Mouse (Mus musculus) liver, embryonic 15.5 days (tissue): ENCODE measurements around the gene Noct. TPM values are rescaled to one million over a fixed set of nuclear protein-coding genes. Genes with fewer than 3 reads are reported as not detected.
A peak's percentile ranks its signal among the peaks of the same experiment; 100 is the strongest.

ENCODE experiments used
- ATAC-seq: fragments of 200-750 bp; cut with Nextera tagmentation; 2 replicates; pipeline ENCODE4 v1.8.0; 2017; ENCODE audit warnings: moderate number of reproducible peaks, mild to moderate bottlenecking, moderate library complexity; ENCODE audit not compliant: insufficient read depth
- H3K27ac ChIP-seq: fragments of 300-500 bp; sonication (generic); replicated peaks from 2 replicates; pipeline ENCODE4 v1.5.1; 2015; ENCODE audit warnings: mild to moderate bottlenecking, inconsistent platforms
- H3K27me3 ChIP-seq: fragments of 300-500 bp; sonication (generic); 2 replicates; pipeline ENCODE4 v1.6.1; 2015; ENCODE audit warnings: mild to moderate bottlenecking, inconsistent platforms
- H3K36me3 ChIP-seq: fragments of 300-500 bp; sonication (generic); replicated peaks from 2 replicates; pipeline ENCODE4 v1.6.1; 2015; ENCODE audit warnings: moderate library complexity, mild to moderate bottlenecking, inconsistent platforms
- H3K4me1 ChIP-seq: fragments of 300-500 bp; sonication (generic); replicated peaks from 2 replicates; pipeline ENCODE4 v1.6.1; 2015; ENCODE audit warnings: inconsistent platforms
- H3K4me2 ChIP-seq: fragments of 300-500 bp; sonication (generic); 2 replicates; pipeline ENCODE4 v1.6.1; 2015; ENCODE audit warnings: moderate library complexity, mild to moderate bottlenecking, inconsistent platforms
- H3K4me3 ChIP-seq: fragments of 300-500 bp; sonication (generic); replicated peaks from 2 replicates; pipeline ENCODE4 v1.5.1; 2015; ENCODE audit warnings: mild to moderate bottlenecking, inconsistent platforms
- H3K9ac ChIP-seq: fragments of 300-500 bp; sonication (generic); 2 replicates; pipeline ENCODE4 v1.6.1; 2015; ENCODE audit warnings: moderate library complexity, mild to moderate bottlenecking, inconsistent platforms
- H3K9me3 ChIP-seq: fragments of 300-500 bp; sonication (generic); replicated peaks from 2 replicates; pipeline ENCODE4 v1.6.1; 2016; ENCODE audit warnings: inconsistent platforms
- WGBS: fragments of 180-500 bp; shearing (Covaris S2); methylation state at CpG from one replicate; pipeline ENCODE4 v1.1.7; 2015; ENCODE audit warnings: mixed read lengths; ENCODE audit not compliant: insufficient replicate concordance; 5-methylcytosine and 5-hydroxymethylcytosine counted together
- polyA plus RNA-seq: library from polyadenylated mRNA; unstranded; fragments of >200 nt; fragmentation: Nextera tagmentation; extraction: Ambion mirVana; gene quantifications from 2 replicates; pipeline ENCODE4 v1.2.1, GENCODE M21; 2015

The Noct gene
- polyA plus RNA-seq, 1 experiment from 2014 or later, result 22.0 TPM

GRCm38 (mm10) chr3:51230886-51231285, 6.6 kb downstream of the Noct start:
- Histone ChIP-seq H3K36me3 (peaks cover 37% of the 10 kb centered on the region), H3K27me3 (no peaks in the 10 kb centered on the region), H3K27ac (peak overlapping the region; percentile 99), H3K4me1 (peaks cover 97% of the 10 kb centered on the region), H3K4me2 (peak overlapping the region; percentile 92), H3K9me3 (no peaks in the 10 kb centered on the region), H3K4me3 (peak overlapping the region; percentile 35), H3K9ac (peak overlapping the region; percentile 49)
- WGBS, result 19% methylated on average over 5 of the region's 5 CpGs
- 0 out of 2 replicates have a peak, but pooled peaks have one; percentile 9 for ATAC-seq

- WGBS, result 17% methylated on average over 3 of the region's 3 CpGs
- H3K4me2 ChIP-seq, result peak overlapping the region; percentile 92
- H3K9ac ChIP-seq, result peak overlapping the region; percentile 49
- H3K9me3 ChIP-seq, result no peaks in the 10 kb centered on the region
- peak overlapping the region; percentile 35 for H3K4me3 ChIP-seq
- no peak for ATAC-seq
- peaks cover 94% of the 10 kb centered on the region for H3K4me1 ChIP-seq
- no peaks in the 10 kb centered on the region for H3K27me3 ChIP-seq
- H3K27ac ChIP-seq, result peak overlapping the region; percentile 99
- H3K36me3 ChIP-seq, result peaks cover 39% of the 10 kb centered on the region
Measured at GRCm38 (mm10) chr3:51231499-51231898, 7.3 kb downstream of the Noct start.

DNA sequence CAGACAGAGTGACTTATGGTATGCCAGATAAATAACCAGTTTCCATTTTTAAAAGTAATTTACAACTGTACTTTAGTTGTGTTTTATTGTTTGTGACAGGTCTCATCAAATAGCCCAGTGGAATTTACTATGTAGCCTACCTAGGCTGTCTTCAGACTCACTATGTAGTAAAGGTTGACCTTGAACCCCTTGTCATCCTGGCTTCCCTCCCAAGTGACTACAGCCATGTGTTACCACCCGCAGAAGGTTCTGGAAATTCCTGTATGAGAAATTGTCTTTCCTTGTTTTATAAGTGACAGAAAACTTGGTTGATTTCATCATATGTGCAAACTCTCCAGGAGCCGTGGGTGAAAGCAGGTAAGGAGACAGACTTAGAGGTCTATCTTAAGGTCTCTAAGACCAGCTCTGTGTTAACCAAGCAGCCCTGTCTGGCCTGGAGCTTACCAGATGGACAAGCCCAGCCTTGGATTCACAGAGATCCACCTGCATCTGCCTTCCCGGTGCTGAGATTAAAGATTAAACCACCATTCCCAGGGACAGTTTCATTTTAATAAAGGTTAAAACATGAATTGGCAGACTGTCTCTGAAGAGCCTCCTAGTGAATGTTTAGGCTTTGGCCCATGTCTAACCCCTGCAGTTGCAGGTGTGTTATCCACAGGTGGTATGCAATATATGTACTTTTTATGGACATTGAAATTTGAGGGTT, 8.1 kb downstream of the Noct start:
- peaks cover 40% of the 10 kb centered on the region for H3K36me3 ChIP-seq
- H3K27ac ChIP-seq, result peak overlapping the region; percentile 99
- H3K27me3 ChIP-seq, result no peaks in the 10 kb centered on the region
- peak overlapping the region; percentile 92 for H3K4me2 ChIP-seq
- 68% methylated on average over 3 of the region's 3 CpGs for WGBS
- no peaks in the 10 kb centered on the region for H3K9me3 ChIP-seq
- peaks cover 92% of the 10 kb centered on the region for H3K4me1 ChIP-seq
- no peak for ATAC-seq
- H3K9ac ChIP-seq, result peak overlapping the region; percentile 49
- H3K4me3 ChIP-seq, result no peak overlapping the region

DNA sequence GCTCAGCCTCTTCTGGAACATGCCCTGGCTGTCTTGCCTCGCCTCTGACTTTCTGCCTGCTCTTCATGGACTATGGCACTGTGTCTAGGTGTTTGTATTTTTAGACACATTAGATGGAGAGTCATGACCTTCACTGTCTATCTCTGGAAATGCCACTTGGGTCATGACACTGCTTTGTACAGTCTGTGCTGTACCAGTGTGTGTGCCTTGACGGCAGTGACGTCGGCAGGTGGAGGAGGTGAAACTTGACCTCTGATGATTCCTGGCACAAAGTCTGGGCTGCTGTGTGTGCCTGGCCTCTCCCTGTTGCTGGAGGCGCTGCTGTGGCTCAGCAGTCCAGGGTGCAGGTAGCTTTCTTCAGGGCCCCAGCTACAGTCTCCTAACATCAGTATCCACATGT, 9.2 kb downstream of the Noct start:
- peaks cover 43% of the 10 kb centered on the region for H3K36me3 ChIP-seq
- ATAC-seq, result no peak
- H3K27me3 ChIP-seq, result no peaks in the 10 kb centered on the region
- peak overlapping the region; percentile 99 for H3K27ac ChIP-seq
- no peak overlapping the region; the same call in 1 of the 2 replicates for H3K4me3 ChIP-seq
- no peaks in the 10 kb centered on the region for H3K9me3 ChIP-seq
- H3K4me1 ChIP-seq, result peaks cover 91% of the 10 kb centered on the region
- WGBS, result 68% methylated on average over 5 of the region's 5 CpGs
- peak overlapping the region; percentile 33 for H3K4me2 ChIP-seq
- H3K9ac ChIP-seq, result peak overlapping the region; percentile 19; the same call in 1 of the 2 replicates

DNA sequence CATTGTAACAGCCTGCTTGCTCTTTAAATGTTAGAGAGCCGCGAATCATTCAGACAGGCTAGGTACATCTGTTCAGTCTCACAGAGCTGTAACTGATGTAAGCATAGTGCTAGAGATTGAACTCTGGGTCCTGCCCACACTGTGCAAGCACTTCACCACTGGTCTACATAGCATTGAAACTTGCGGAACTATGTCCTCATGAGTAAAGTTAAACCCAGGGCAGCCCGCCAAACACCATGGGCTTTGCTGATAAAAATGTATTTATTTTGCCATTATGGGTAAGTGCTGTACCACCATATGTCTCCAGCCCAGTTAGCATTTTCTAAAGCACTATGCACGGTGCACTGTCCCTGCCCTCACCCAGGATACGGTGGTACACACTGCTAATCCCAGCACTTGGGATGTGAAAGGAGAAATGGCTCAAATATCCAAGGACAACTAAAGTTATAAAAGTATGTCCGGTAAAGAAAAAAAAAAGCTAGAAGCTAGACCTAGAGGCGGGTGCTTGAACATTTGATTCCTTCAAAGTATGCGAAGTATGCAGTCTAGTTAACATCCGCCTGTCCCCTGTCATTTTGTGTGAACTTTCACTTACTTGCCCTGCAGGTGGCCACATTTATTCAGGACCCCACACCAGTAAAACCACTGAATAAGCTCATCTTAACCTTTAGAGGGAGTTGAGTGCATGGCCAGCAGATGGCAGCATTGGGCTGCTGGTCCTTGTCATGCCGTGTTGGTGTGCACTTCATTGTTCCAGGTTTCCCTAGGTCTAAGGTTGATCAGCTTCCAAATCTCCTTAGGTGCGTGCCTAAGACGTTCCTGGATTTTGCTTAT, 9.9 kb downstream of the Noct start:
- H3K9ac ChIP-seq, result peak overlapping the region; percentile 19; the same call in 1 of the 2 replicates

GRCm38 (mm10) chr3:51234752-51235055, 10.5 kb downstream of the Noct start:
- Histone ChIP-seq H3K27me3 (no peaks in the 10 kb centered on the region), H3K9ac (no peak overlapping the region), H3K9me3 (no peaks in the 10 kb centered on the region), H3K4me2 (no peak overlapping the region), H3K4me1 (peaks cover 81% of the 10 kb centered on the region), H3K27ac (no peak overlapping the region), H3K4me3 (no peak overlapping the region), H3K36me3 (peaks cover 47% of the 10 kb centered on the region)
- no peak for ATAC-seq
- WGBS, result 73% methylated on average over 5 of the region's 5 CpGs

More for the DNA sequence above, 9.9 kb downstream of the Noct start:
- Histone ChIP-seq H3K4me2 (peak overlapping the region; percentile 33), H3K27ac (peak overlapping the region; percentile 99), H3K4me1 (peaks cover 87% of the 10 kb centered on the region), H3K4me3 (no peak overlapping the region; the same call in 1 of the 2 replicates), H3K27me3 (no peaks in the 10 kb centered on the region), H3K36me3 (peaks cover 44% of the 10 kb centered on the region), H3K9me3 (no peaks in the 10 kb centered on the region)
- 46% methylated on average over 13 of the region's 13 CpGs for WGBS
- ATAC-seq, result no peak

- Histone ChIP-seq H3K9me3 (no peaks in the 10 kb centered on the region), H3K27ac (no peak overlapping the region), H3K4me1 (peaks cover 43% of the 10 kb centered on the region), H3K9ac (no peak overlapping the region), H3K4me3 (no peak overlapping the region), H3K27me3 (no peaks in the 10 kb centered on the region), H3K36me3 (peaks cover 40% of the 10 kb centered on the region), H3K4me2 (no peak overlapping the region)
- 36% methylated on average over 7 of the region's 7 CpGs for WGBS
- ATAC-seq, result no peak
Measured at GRCm38 (mm10) chr3:51238515-51238914, 14.3 kb downstream of the Noct start.

DNA sequence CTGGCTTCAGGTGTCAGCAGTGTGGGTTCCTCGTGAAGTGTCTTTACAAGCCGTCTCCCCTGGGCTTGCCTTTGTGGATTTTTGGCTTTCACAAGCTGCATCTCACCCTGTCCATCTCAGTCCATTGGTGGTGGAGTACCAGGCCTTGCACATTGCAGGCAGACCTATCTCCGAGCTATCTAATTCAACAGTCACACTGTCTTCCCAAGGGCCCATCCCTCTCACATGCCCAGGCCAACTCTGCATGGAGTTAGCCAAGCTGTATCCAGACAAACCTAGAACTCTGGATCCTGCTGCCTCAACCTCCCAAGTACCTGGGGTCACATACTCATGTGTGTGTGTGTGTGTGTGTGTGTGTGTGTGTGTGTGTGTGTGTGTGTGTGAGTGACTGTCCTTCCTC, 15.3 kb downstream of the Noct start:
- 92% methylated on average over 3 of the region's 3 CpGs for WGBS
- peaks cover 35% of the 10 kb centered on the region for H3K36me3 ChIP-seq

DNA sequence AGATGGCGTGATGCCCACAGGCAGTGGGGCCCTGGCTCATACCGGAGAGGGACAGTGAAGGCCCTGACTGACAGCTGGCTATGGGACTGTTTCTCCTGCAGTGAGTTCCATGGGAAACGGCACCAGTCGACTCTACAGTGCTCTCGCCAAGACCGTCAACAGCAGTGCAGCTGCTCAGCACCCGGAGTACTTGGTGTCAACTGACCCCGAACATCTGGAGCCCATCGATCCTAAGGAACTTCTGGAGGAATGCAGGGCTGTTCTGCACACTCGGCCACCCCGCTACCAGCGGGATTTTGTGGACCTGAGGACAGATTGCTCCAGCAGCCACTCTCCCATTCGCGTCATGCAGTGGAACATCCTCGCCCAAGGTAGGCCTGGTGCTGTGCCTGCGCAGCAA, 23.5 kb downstream of the Noct start:
- ATAC-seq, result 0 out of 2 replicates have a peak, but pooled peaks have one; percentile 30
- H3K9ac ChIP-seq, result no peak overlapping the region
- H3K27ac ChIP-seq, result no peak overlapping the region
- no peak overlapping the region for H3K4me3 ChIP-seq
- H3K27me3 ChIP-seq, result no peaks in the 10 kb centered on the region
- no peaks in the 10 kb centered on the region for H3K9me3 ChIP-seq
- H3K36me3 ChIP-seq, result peaks cover 75% of the 10 kb centered on the region
- H3K4me2 ChIP-seq, result no peak overlapping the region
- 89% methylated on average over 16 of the region's 16 CpGs for WGBS
- no peaks in the 10 kb centered on the region for H3K4me1 ChIP-seq

More for the DNA sequence above, 15.3 kb downstream of the Noct start:
- no peak for ATAC-seq
- Histone ChIP-seq H3K9ac (no peak overlapping the region), H3K4me1 (peaks cover 33% of the 10 kb centered on the region), H3K9me3 (no peaks in the 10 kb centered on the region), H3K4me2 (no peak overlapping the region), H3K27ac (no peak overlapping the region), H3K27me3 (no peaks in the 10 kb centered on the region), H3K4me3 (no peak overlapping the region)

DNA sequence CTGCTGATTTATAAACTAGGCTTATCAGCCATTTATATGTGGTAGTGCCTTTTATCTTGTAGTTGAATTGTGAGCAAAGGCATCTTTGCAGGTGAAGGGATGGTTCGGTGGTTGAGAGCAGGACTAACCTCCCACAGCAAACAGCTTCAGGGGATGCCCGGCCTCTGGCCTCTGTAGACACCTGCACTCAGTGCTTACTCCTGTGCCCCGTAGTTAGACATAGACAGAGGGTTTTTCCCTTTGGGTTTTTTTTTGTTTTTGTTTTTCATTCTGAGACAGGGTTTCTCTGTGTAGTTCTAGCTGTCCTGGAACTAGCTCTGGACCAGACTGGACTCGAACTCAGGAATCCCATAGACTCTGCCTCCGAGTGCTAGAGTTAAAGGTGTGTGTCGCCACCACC, 24.4 kb downstream of the Noct start:
- no peaks in the 10 kb centered on the region for H3K4me1 ChIP-seq
- WGBS, result 90% methylated on average over 6 of the region's 6 CpGs
- no peak overlapping the region for H3K4me3 ChIP-seq
- no peaks in the 10 kb centered on the region for H3K9me3 ChIP-seq
- no peaks in the 10 kb centered on the region for H3K27me3 ChIP-seq
- H3K36me3 ChIP-seq, result peaks cover 84% of the 10 kb centered on the region
- H3K27ac ChIP-seq, result no peak overlapping the region
- ATAC-seq, result no peak
- H3K4me2 ChIP-seq, result no peak overlapping the region
- H3K9ac ChIP-seq, result no peak overlapping the region

GRCm38 (mm10) chr3:51249460-51249859, 25.2 kb downstream of the Noct start:
- no peaks in the 10 kb centered on the region for H3K4me1 ChIP-seq
- H3K36me3 ChIP-seq, result peaks cover 92% of the 10 kb centered on the region
- no peak overlapping the region for H3K9ac ChIP-seq
- no peak for ATAC-seq
- no peak overlapping the region for H3K27ac ChIP-seq
- no peaks in the 10 kb centered on the region for H3K27me3 ChIP-seq
- H3K9me3 ChIP-seq, result no peaks in the 10 kb centered on the region
- no peak overlapping the region for H3K4me3 ChIP-seq
- 84% methylated on average over 11 of the region's 11 CpGs for WGBS
- no peak overlapping the region for H3K4me2 ChIP-seq
